Mouse (Mus musculus) kidney, adult 2 months (tissue): ENCODE measurements at regions not wholly inside any gene's neighbourhood (a gene's known extent, or its start where the extent isn't known, plus 50 kb on each side); places are given as distances from the start of the nearest gene placed in this dataset.

Experiments used
- CTCF ChIP-seq: fragments of 200-500 bp; conservative IDR thresholded peaks from 2 replicates; pipeline ENCODE4 v1.5.1; 2011; ENCODE audit warnings: low read depth, mild to moderate bottlenecking, control low read depth, low read length, moderate library complexity, mixed read lengths; ENCODE audit not compliant: insufficient read depth, insufficient read length
- POLR2A ChIP-seq: fragments of 200-500 bp; IDR thresholded peaks from one replicate; pipeline ENCODE4 v1.6.1; 2011; ENCODE audit warnings: low read depth, low read length, control low read depth

- TF ChIP-seq POLR2A (no peak), CTCF (no peak)
These were observed 53.7 kb upstream of the Lpp start for GRCm38 (mm10) chr16:24339320-24340265.
